Mouse (Mus musculus): Measurements from ENCODE around the gene Tmem191c.

DNA sequence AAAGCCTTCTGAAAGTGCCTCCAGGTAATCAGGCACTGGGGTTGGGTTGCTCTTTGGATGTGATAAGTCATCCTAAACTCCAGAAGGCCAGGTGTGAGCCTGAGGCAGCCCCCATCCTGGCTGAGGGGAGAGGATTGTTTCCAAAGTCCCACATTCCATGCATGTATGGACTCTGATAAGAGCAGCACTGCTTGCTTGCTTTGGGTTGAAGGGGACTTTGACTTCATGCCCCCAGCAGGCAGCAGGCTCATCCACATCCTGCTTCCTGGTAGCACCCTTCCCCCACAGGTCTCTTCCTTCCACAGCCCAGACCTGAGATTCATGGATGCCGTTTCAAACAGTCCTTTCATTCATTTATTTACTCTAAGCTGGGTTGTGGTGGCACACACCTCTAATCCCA lies 32.1 kb upstream of the Tmem191c start:
- TF ChIP-seq CTCF (IDR thresholded peaks at IDR 0.05; ENCODE audit: low read depth, low read length): no peak
- no peak for TF ChIP-seq GATA1 (IDR thresholded peaks at IDR 0.05; ENCODE audit: borderline replicate concordance, low read length)
- TF ChIP-seq TAL1 (conservative IDR thresholded peaks at IDR 0.05; ENCODE audit: low read depth, low read length): no peak
- no peak for TF ChIP-seq POLR2AphosphoS5 (IDR thresholded peaks at IDR 0.05; ENCODE audit: insufficient replicate concordance, low read depth, low read length)
